Mouse (Mus musculus) megakaryocyte, embryonic 14.5 days (primary cell): ENCODE measurements at regions not wholly inside any gene's neighbourhood (a gene's known extent, or its start where the extent isn't known, plus 50 kb on each side); places are given as distances from the start of the nearest gene placed in this dataset.

Experiments
- H3K27me3 ChIP-seq: replicated peaks from 2 replicates; pipeline ENCODE3; 2012; ENCODE audit warnings: inconsistent platforms
- H3K36me3 ChIP-seq: replicated peaks from 2 replicates; pipeline ENCODE3; 2012; ENCODE audit warnings: low read length, inconsistent platforms, mixed read lengths
- H3K4me1 ChIP-seq: 2 replicates; pipeline ENCODE4 v1.6.1; 2012; ENCODE audit warnings: inconsistent platforms
- H3K4me3 ChIP-seq: replicated peaks from 2 replicates; pipeline ENCODE3; 2012; ENCODE audit warnings: moderate library complexity, mild to moderate bottlenecking, inconsistent platforms
- H3K9me3 ChIP-seq: 2 replicates; pipeline ENCODE4 v1.6.1; 2012; ENCODE audit warnings: inconsistent platforms
- FLI1 ChIP-seq: IDR thresholded peaks from 2 replicates; pipeline ENCODE4 v1.6.1; 2012; ENCODE audit warnings: low read length, inconsistent platforms, mixed read lengths
- GATA1 ChIP-seq: IDR thresholded peaks from 3 replicates; pipeline ENCODE4 v1.6.1; 2012; ENCODE audit warnings: mixed read lengths, low read length, inconsistent platforms, borderline replicate concordance

DNA sequence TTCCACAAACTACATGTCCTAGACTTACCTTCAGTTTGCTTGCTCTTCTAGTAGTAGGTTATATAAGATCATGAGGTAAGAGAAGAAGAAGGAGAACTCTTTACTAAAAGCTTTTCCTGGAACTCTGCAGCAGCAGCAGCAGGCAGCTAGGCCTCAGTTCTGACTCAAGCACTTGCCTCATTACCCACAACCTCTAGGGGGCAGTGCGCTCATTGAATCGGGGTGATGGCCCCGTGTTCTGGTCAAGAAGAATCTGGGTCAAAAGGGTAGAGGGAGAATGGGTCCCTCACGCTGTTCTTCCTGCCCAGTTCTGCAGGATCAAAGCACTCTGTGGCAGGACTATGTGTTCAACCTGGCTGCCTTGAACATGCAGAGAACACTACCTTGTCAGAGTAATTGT lies 109.9 kb upstream of the Otud4 start:
- no peaks in the 10 kb centered on the region for H3K36me3 ChIP-seq
- no peak overlapping the region for H3K4me3 ChIP-seq
- TF ChIP-seq GATA1 (no peak), FLI1 (no peak)

DNA sequence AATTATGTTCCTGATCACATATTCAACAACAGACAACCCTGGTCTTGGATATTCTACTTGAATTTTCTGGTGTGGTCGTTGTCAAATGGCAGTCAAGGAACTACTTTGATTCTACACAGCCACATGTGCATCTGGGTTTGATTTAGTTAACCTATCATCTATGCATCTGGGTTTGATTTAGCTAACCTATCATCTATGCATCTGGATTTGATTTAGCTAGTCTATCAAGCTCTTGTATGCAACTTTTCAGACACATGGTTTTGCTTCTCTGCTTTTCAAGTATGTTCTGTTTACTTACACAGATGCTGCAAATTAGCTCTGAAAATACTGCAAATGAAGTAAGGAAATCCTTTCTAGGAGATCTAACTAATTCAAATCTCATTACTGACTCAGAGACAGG lies 117.4 kb upstream of the Otud4 start:
- TF ChIP-seq GATA1 (no peak), FLI1 (no peak)
- H3K36me3 ChIP-seq = no peaks in the 10 kb centered on the region
- H3K9me3 ChIP-seq = no peaks in the 10 kb centered on the region
- no peaks in the 10 kb centered on the region for H3K27me3 ChIP-seq
- H3K4me3 ChIP-seq = no peak overlapping the region
- H3K4me1 ChIP-seq = no peaks in the 10 kb centered on the region

More for the DNA sequence above, 109.9 kb upstream of the Otud4 start:
- peaks cover 14% of the 10 kb centered on the region for H3K9me3 ChIP-seq
- H3K27me3 ChIP-seq = no peaks in the 10 kb centered on the region
- H3K4me1 ChIP-seq = no peaks in the 10 kb centered on the region

DNA sequence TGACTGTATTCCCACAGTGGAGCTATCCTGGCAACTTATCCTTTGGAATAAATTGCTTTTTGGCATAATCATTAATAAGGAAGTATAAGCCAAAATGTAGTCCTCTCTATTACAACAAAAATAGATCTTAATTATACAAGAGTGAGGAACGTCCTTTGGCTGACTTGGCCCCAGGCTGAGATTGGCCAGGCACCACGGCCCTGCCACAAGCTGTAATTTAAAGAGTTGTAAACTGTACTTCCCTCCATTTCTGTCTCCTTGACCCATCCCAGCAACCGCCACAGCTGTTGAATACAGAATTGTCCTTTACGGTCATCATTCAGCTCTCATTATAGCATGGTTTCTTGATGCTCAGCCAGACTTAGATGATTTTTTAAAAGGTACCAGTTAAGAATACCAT lies 119.6 kb upstream of the Smad1 start:
- Histone ChIP-seq H3K27me3 (peaks cover 3% of the 10 kb centered on the region), H3K9me3 (no peaks in the 10 kb centered on the region), H3K4me3 (no peak overlapping the region), H3K4me1 (no peaks in the 10 kb centered on the region), H3K36me3 (no peaks in the 10 kb centered on the region)
- TF ChIP-seq GATA1 (no peak), FLI1 (no peak)

DNA sequence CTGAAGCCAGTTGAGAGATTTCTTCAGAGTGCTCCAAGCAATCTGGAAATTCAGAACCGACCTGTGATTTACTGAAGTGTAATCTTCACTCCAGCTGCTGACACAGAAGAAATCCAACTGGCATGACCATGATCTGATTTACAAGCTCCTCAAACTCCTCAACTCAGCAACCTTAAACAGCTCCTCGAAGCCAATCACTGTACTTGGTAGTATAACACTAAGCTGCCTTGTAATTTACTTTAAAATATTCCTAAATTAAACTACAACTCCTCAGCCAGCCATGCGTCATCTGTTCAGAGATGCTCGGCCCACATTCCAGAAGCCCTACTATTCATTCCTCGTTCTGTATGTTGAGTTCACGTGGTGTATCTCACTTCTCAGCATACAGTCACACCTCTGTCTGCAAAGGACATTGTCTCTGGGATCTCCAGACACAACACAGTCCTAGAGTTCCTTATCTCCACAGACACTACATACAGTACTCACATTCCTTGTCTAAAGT lies 116.0 kb upstream of the Smad1 start:
- no peak for TF ChIP-seq FLI1
- TF ChIP-seq GATA1 = no peak
- no peak overlapping the region for H3K4me3 ChIP-seq

DNA sequence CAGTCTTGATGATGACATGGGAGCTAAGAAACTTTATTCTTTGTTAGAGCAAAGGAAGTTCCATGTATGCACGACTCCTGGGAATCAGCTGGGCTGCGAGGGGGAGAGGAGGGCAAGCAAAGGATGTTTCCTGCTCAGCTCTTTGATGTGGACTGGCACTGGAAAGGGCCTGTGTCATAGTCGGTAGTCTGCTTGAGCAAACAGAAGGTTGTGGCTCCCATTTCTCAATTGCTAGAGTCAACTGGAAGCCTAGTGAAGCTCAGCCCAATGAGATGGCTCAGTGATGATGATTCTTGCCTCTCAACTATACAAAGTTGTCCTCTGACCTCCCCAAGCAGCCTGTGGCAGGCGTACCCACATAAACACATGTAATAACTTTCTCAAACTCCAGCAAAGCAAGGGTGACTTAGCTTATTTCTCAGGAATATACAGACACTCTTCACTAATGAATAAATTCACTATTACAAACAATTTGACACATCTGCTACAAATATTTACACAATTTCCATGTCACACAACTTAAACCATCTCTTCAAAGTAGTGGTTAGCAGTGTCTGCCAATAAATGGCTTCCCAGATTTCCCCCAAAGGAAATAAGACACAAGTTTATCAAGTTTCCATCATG lies 115.4 kb upstream of the Smad1 start:
- TF ChIP-seq GATA1 (no peak), FLI1 (no peak)

More for the DNA sequence above, 116.0 kb upstream of the Smad1 start:
- Histone ChIP-seq H3K4me1 (peaks cover 3% of the 10 kb centered on the region; the same call in 1 of the 2 replicates), H3K9me3 (peaks cover 2% of the 10 kb centered on the region; the same call in 1 of the 2 replicates), H3K27me3 (peaks cover 5% of the 10 kb centered on the region), H3K36me3 (no peaks in the 10 kb centered on the region)

DNA sequence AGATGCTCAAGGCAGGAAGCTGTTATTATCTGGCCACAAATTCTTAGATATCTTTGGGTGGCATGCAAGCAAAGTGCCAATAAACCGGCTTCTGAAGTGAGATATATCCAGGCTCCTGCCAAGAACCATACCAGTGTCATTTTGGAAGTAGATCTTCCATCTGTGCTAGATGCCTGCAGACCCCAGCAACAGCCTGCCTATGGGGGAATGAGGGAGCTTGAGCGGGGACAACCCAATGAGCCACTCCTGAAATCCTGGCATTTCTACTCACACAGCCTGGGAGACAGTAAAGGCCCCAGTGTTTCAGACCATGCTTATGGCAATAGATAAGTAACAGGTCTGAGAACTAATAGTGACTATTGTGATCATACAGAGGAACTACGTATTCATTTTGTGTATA lies 109.3 kb upstream of the Smad1 start:
- no peak overlapping the region for H3K4me3 ChIP-seq
- peaks cover 5% of the 10 kb centered on the region for H3K27me3 ChIP-seq
- TF ChIP-seq GATA1 = no peak
- TF ChIP-seq FLI1 = no peak
- no peaks in the 10 kb centered on the region for H3K36me3 ChIP-seq
- peaks cover 14% of the 10 kb centered on the region for H3K4me1 ChIP-seq
- peaks cover 2% of the 10 kb centered on the region; the same call in 1 of the 2 replicates for H3K9me3 ChIP-seq

More for the DNA sequence above, 115.4 kb upstream of the Smad1 start:
- Histone ChIP-seq H3K36me3 (no peaks in the 10 kb centered on the region), H3K9me3 (peaks cover 2% of the 10 kb centered on the region; the same call in 1 of the 2 replicates), H3K4me1 (peaks cover 4% of the 10 kb centered on the region; the same call in 1 of the 2 replicates), H3K4me3 (no peak overlapping the region), H3K27me3 (peaks cover 6% of the 10 kb centered on the region)

DNA sequence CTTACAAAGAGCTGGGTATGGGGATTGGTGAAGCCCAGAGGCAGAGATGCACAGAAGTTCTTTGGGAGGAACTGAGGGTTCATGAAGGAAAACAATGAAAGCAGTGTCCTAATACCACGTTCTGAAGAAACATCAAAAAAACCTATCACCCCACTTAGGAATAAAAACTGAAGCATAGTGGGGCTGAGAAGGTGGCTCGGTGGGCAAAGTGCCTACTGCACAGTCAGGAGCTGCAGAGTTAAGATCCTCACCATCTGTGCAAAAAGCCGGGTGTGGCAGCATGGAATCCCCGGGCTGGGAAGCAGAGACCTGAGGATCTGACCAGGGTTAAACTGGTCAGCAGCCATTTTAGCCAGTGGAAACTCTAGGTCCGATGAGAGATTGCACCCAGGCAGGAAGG lies 106.1 kb upstream of the Smad1 start:
- Histone ChIP-seq H3K9me3 (no peaks in the 10 kb centered on the region), H3K4me3 (no peak overlapping the region), H3K27me3 (peaks cover 8% of the 10 kb centered on the region), H3K4me1 (peaks cover 19% of the 10 kb centered on the region), H3K36me3 (no peaks in the 10 kb centered on the region)
- no peak for TF ChIP-seq GATA1
- no peak for TF ChIP-seq FLI1

DNA sequence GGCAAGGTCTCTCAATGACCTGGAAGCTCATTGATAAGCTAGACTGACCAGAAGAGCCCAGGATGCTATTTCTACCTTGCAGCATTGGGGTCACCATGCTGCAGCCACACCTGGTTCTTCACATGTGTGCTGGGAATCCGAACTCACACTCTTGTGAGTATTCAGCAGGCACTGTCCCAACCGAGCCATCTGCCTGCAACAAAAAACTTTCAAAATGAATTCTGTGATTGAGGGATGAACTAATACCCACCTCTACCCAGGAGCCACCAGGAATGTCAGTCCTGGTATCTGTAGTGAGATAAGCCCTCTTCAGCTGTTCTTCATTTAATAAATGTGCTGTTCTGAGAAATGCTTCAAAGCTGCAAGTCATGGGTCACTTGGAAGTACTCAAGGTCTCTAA lies 104.6 kb upstream of the Smad1 start:
- Histone ChIP-seq H3K4me1 (peaks cover 13% of the 10 kb centered on the region), H3K9me3 (no peaks in the 10 kb centered on the region), H3K4me3 (no peak overlapping the region), H3K27me3 (peaks cover 7% of the 10 kb centered on the region), H3K36me3 (no peaks in the 10 kb centered on the region)
- TF ChIP-seq FLI1 (no peak), GATA1 (no peak)

DNA sequence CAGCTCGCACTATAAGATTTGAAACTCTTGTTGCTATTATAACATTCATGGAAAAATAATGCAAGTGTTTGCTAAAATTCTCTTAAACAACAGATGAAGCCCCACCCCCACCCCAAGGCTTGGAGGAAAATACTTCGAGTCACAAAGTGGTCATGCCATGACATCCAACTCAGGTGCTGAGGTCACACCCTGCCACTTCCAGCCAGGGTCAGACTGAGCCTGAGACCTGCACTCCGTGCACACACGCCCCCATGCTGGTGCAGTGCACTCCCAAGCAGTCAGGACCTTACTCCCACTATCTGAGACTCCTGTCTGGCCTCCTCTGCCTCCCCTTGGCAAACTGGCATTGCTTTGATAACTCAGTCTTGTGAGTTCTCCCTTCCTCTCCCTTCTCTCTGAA lies 102.7 kb upstream of the Smad1 start:
- Histone ChIP-seq H3K9me3 (no peaks in the 10 kb centered on the region), H3K4me3 (no peak overlapping the region), H3K27me3 (peaks cover 7% of the 10 kb centered on the region), H3K36me3 (no peaks in the 10 kb centered on the region), H3K4me1 (peaks cover 8% of the 10 kb centered on the region)
- no peak for TF ChIP-seq GATA1
- TF ChIP-seq FLI1 = no peak

DNA sequence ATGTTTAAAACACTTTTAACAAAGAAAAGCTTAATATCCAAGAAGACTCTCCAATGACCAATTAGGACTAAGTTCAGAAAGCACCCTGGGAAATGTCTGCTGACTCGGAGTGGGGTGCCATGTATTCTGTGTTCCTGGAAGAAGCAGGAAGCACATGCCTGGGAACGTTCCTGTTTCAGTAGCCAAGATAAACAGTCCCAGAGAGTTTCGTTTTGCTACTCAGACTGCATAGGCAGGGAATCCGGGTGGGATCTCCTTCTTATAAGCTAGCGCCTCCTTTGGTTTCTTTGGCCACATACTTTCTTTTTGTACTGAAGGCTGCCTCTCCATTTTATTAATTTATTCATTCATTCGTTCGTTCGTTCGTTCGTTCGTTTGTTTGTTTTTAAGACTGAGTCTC lies 101.9 kb upstream of the Smad1 start:
- Histone ChIP-seq H3K9me3 (no peaks in the 10 kb centered on the region), H3K4me3 (no peak overlapping the region), H3K27me3 (peaks cover 7% of the 10 kb centered on the region), H3K36me3 (no peaks in the 10 kb centered on the region), H3K4me1 (peaks cover 8% of the 10 kb centered on the region)
- TF ChIP-seq FLI1 = no peak
- TF ChIP-seq GATA1 = no peak

DNA sequence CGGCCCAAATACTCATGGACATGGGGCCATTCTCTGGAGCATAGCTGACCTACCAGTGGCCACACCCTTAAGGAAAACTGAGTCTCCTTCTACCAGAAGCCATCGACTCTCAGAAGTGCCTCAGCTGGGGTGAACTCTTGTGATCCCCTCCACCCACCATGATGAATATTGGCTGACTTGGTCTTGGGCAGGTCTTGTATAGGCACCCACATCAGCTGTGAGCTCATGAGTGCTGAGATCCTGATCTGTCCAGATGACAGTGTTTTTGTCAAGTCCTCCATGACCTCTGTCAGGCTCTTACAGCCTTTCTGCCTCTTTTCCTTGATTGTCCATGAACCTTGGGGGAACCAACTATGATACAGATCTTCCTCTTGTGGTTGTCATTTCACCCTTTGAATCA lies 99.9 kb upstream of the Smad1 start:
- H3K9me3 ChIP-seq = no peaks in the 10 kb centered on the region
- H3K27me3 ChIP-seq = peaks cover 4% of the 10 kb centered on the region
- peaks cover 8% of the 10 kb centered on the region for H3K4me1 ChIP-seq
- H3K36me3 ChIP-seq = no peaks in the 10 kb centered on the region
- H3K4me3 ChIP-seq = no peak overlapping the region
- TF ChIP-seq FLI1 (no peak), GATA1 (no peak)
